Mouse (Mus musculus) MEL (cell line): ENCODE data around the gene Rnf149.

Experiments used
- CTCF ChIP-seq, 3 experiments: IDR thresholded peaks in 2 of 3; conservative IDR thresholded peaks in 1 of 3; 2 replicates each; pipeline ENCODE4 v1.5.1; 2011 to 2012; ENCODE audit warnings: low read length in 3 of 3, low read depth in 2 of 3, mild to moderate bottlenecking in 2 of 3, improper control_type of control experiment in 1 of 3, inconsistent platforms in 1 of 3, mixed read lengths in 1 of 3, moderate library complexity in 1 of 3; ENCODE audit not compliant: control insufficient read depth in 1 of 3, insufficient read depth in 1 of 3, poor library complexity in 1 of 3, severe bottlenecking in 1 of 3
- EP300 ChIP-seq, 2 experiments: IDR thresholded peaks; 2 replicates each; pipeline ENCODE4 v1.6.1; 2011; ENCODE audit warnings: improper control_type of control experiment in 2 of 2, low read length in 2 of 2, low read depth in 1 of 2, mild to moderate bottlenecking in 1 of 2
- JUND ChIP-seq: IDR thresholded peaks from 2 replicates; pipeline ENCODE4 v1.6.1; 2011; ENCODE audit warnings: low read depth, mild to moderate bottlenecking, improper control_type of control experiment, low read length
- MAX ChIP-seq: IDR thresholded peaks from 2 replicates; pipeline ENCODE4 v1.6.1; 2011; ENCODE audit warnings: low read length, improper control_type of control experiment
- MEF2A ChIP-seq: IDR thresholded peaks from 2 replicates; pipeline ENCODE4 v1.6.1; 2014; ENCODE audit warnings: low read depth, mild to moderate bottlenecking, inconsistent platforms, low read length, improper control_type of control experiment; ENCODE audit not compliant: poor library complexity, insufficient replicate concordance, severe bottlenecking; ENCODE audit errors: extremely low read depth
- NELFE ChIP-seq: IDR thresholded peaks from 2 replicates; pipeline ENCODE4 v1.6.1; 2011; ENCODE audit warnings: low read depth, low read length, improper control_type of control experiment
- POLR2A ChIP-seq, 2 experiments: IDR thresholded peaks; 2 replicates each; pipeline ENCODE4 v1.6.1; 2011 to 2012; ENCODE audit warnings: low read length in 2 of 2, mild to moderate bottlenecking in 2 of 2, control low read depth in 1 of 2, improper control_type of control experiment in 1 of 2, low read depth in 1 of 2, moderate library complexity in 1 of 2; ENCODE audit not compliant: control insufficient read depth in 1 of 2, insufficient read depth in 1 of 2, poor library complexity in 1 of 2
- RCOR1 ChIP-seq: IDR thresholded peaks from 2 replicates; pipeline ENCODE4 v1.6.1; 2012; ENCODE audit warnings: low read depth, mild to moderate bottlenecking, inconsistent platforms, low read length, improper control_type of control experiment
- UBTF ChIP-seq: IDR thresholded peaks from 2 replicates; pipeline ENCODE4 v1.6.1; 2012; ENCODE audit warnings: low read depth, mild to moderate bottlenecking, inconsistent platforms, low read length, improper control_type of control experiment, moderate library complexity, borderline replicate concordance; ENCODE audit not compliant: insufficient read depth
- ZC3H11A ChIP-seq: IDR thresholded peaks from 2 replicates; pipeline ENCODE4 v1.6.1; 2012; ENCODE audit warnings: low read depth, mild to moderate bottlenecking, inconsistent platforms, low read length, improper control_type of control experiment
- ZKSCAN1 ChIP-seq: IDR thresholded peaks from 2 replicates; pipeline ENCODE4 v1.6.1; 2012; ENCODE audit warnings: low read depth, mild to moderate bottlenecking, inconsistent platforms, low read length, improper control_type of control experiment, moderate library complexity
- ZNF384 ChIP-seq: IDR thresholded peaks from 2 replicates; pipeline ENCODE4 v1.6.1; 2012; ENCODE audit warnings: low read depth, mild to moderate bottlenecking, inconsistent platforms, low read length, improper control_type of control experiment

GRCm38 (mm10) chr1:39504261-39504660 lies 72.9 kb downstream of the Rnf149 start:
- TF ChIP-seq POLR2A (IDR thresholded peaks at IDR 0.05; ENCODE audit: control insufficient read depth in 1 of 2, insufficient read depth in 1 of 2, low read depth in 1 of 2, low read length in 2 of 2, poor library complexity in 1 of 2) (no peak), ZNF384 (no peak), NELFE (no peak), ZC3H11A (peak; percentile 90), CTCF (IDR thresholded peaks at IDR 0.05 in 2 of 3, conservative IDR thresholded peaks at IDR 0.05 in 1 of 3; ENCODE audit: control insufficient read depth in 1 of 3, insufficient read depth in 1 of 3, low read depth in 2 of 3, low read length in 3 of 3, poor library complexity in 1 of 3, severe bottlenecking in 1 of 3) (peak; percentile 50 to 79 (median 70)), UBTF (no peak), EP300 (IDR thresholded peaks at IDR 0.05; ENCODE audit: low read depth in 1 of 2, low read length in 2 of 2) (no peak), RCOR1 (no peak), ZKSCAN1 (no peak), JUND (no peak), MAX (no peak), MEF2A (no peak)
